In genomic region chr5:22343843-22344555, GRCm38 (mm10) we compare ENCODE assay signal across 8 mouse cellular contexts. TPM values are rescaled to one million over a fixed set of nuclear protein-coding genes. Genes with fewer than 3 reads are reported as not detected.
DNase-seq lines count a peak whose midpoint lies in the region; ATAC-seq and TF ChIP-seq lines count a peak whose summit lies in the region.

No protein-coding gene starts in this region.

- peak overlapping the region; percentile 52; the same call in 1 of the 2 replicates for H3K9ac ChIP-seq in kidney, embryonic 15.5 days
- peak overlapping the region; percentile 72 for H3K9ac ChIP-seq in heart, embryonic 13.5 days
- peak overlapping the region; percentile 92 for H3K9ac ChIP-seq in liver, embryonic 13.5 days

- no peaks in the 10 kb centered on the region for H3K9me3 ChIP-seq in kidney, embryonic 15.5 days (replicated peaks)
- peaks cover 18% of the 10 kb centered on the region for H3K9me3 ChIP-seq in G1E (replicated peaks)
- no peaks in the 10 kb centered on the region for H3K9me3 ChIP-seq in heart, embryonic 13.5 days
- no peaks in the 10 kb centered on the region for H3K9me3 ChIP-seq in liver, embryonic 13.5 days (replicated peaks)

- peak overlapping the region; percentile 97 for H3K4me2 ChIP-seq in kidney, embryonic 15.5 days
- H3K4me2 ChIP-seq in heart, embryonic 13.5 days, result peak overlapping the region; percentile 97
- H3K4me2 ChIP-seq in liver, embryonic 13.5 days, result peak overlapping the region; percentile 95

- ATAC-seq in kidney, embryonic 15.5 days (replicated peaks; ENCODE audit: low FRiP score), result peak; percentile 55
- no peak for ATAC-seq in G1E (ENCODE audit: extremely low read depth, insufficient number of reproducible peaks, low FRiP score, poor library complexity, severe bottlenecking)
- ATAC-seq in heart, embryonic 13.5 days (ENCODE audit: extremely low read depth, insufficient number of reproducible peaks, low FRiP score, low TSS enrichment), result peak; percentile 21
- peak; percentile 2; the same call in 1 of the 2 replicates for ATAC-seq in liver, embryonic 13.5 days (ENCODE audit: low read depth)

- H3K27me3 ChIP-seq in kidney, embryonic 15.5 days, result peaks cover 86% of the 10 kb centered on the region
- H3K27me3 ChIP-seq in G1E (ENCODE audit: insufficient read depth, low read length), result peaks cover 31% of the 10 kb centered on the region
- H3K27me3 ChIP-seq in heart, embryonic 13.5 days (replicated peaks), result peaks cover 92% of the 10 kb centered on the region
- H3K27me3 ChIP-seq in liver, embryonic 13.5 days, result peaks cover 76% of the 10 kb centered on the region

- no peak for TF ChIP-seq CTCF in G1E (IDR thresholded peaks at IDR 0.05; ENCODE audit: low read depth, low read length)

- DNase-seq in kidney, adult 9 months, result no peak
- DNase-seq in G1E (ENCODE audit: low spot score), result no peak
- DNase-seq in cerebellum, adult 8-10 months, result peak; percentile 63
- DNase-seq in liver, embryonic 13.5 days, result no peak
- peak; percentile 17 for DNase-seq in testis, postnatal 14 days (ENCODE audit: low spot score)
- DNase-seq in lung, postnatal 10 days, result no peak

- under 1% methylated on average over 65 of the region's 65 CpGs for WGBS in kidney, embryonic 15.5 days
- WGBS in heart, embryonic 13.5 days, result 1% methylated on average over 64 of the region's 65 CpGs
- 1% methylated on average over 65 of the region's 65 CpGs for WGBS in liver, embryonic 13.5 days (ENCODE audit: insufficient replicate concordance)

- H3K36me3 ChIP-seq in kidney, embryonic 15.5 days, result no peaks in the 10 kb centered on the region
- no peaks in the 10 kb centered on the region for H3K36me3 ChIP-seq in G1E (replicated peaks)
- no peaks in the 10 kb centered on the region for H3K36me3 ChIP-seq in heart, embryonic 13.5 days
- no peaks in the 10 kb centered on the region for H3K36me3 ChIP-seq in liver, embryonic 13.5 days

- peak overlapping the region; percentile 60 for H3K4me3 ChIP-seq in kidney, embryonic 15.5 days (replicated peaks)
- peak overlapping the region; percentile 66 for H3K4me3 ChIP-seq in G1E (ENCODE audit: low read depth, low read length)
- peak overlapping the region; percentile 65 for H3K4me3 ChIP-seq in heart, embryonic 13.5 days
- peak overlapping the region; percentile 79 for H3K4me3 ChIP-seq in liver, embryonic 13.5 days (replicated peaks)

- no peak overlapping the region for H3K27ac ChIP-seq in kidney, embryonic 15.5 days
- no peak overlapping the region for H3K27ac ChIP-seq in heart, embryonic 13.5 days (replicated peaks)
- peak overlapping the region; percentile 63 for H3K27ac ChIP-seq in liver, embryonic 13.5 days

- H3K4me1 ChIP-seq in kidney, embryonic 15.5 days, result peaks cover 28% of the 10 kb centered on the region
- H3K4me1 ChIP-seq in G1E (ENCODE audit: insufficient read depth, low read depth, low read length), result peaks cover 45% of the 10 kb centered on the region
- H3K4me1 ChIP-seq in heart, embryonic 13.5 days, result peaks cover 23% of the 10 kb centered on the region
- H3K4me1 ChIP-seq in liver, embryonic 13.5 days (replicated peaks), result peaks cover 63% of the 10 kb centered on the region

RNA-seq across cellular contexts. Expression of gene Reln, which starts 0.5 kb away (rescaled TPM):
- 12.4 and 13.0 TPM in 2 replicates for polyA plus RNA-seq in kidney, embryonic 15.5 days (2015; fragmentation: Nextera tagmentation; extraction: Ambion mirVana)
- total RNA-seq in G1E (2014; fragmentation: Nextera tagmentation) (42.8 TPM in 1 of 2 replicates, not detected in the other), G1E (2017) (0.70 and 1.1 TPM in 2 replicates)
- polyA plus RNA-seq in G1E (2012), result 0.04 and 0.06 TPM in 2 replicates
- 2.5 and 2.8 TPM in 2 replicates for polyA plus RNA-seq in heart, embryonic 13.5 days (2015; fragmentation: Nextera tagmentation; extraction: Ambion mirVana)
- 22.5 and 23.6 TPM in 2 replicates for polyA plus RNA-seq in liver, embryonic 13.5 days (2015; fragmentation: Nextera tagmentation; extraction: Ambion mirVana)

Comparison
In these comparisons a context has a peak if more than half of its experiments do, and no peak if none do; other contexts are left out.
1. DNase-seq: peak in cerebellum, adult 8-10 months (single experiment) and testis, postnatal 14 days (single experiment); none in kidney, adult 9 months (single experiment), G1E (single experiment), liver, embryonic 13.5 days (single experiment) and lung, postnatal 10 days (single experiment).
2. Peak in every context shown above with its lines, with median percentiles within 50 percentile points of each other: H3K4me2 ChIP-seq, H3K4me3 ChIP-seq and H3K9ac ChIP-seq.